13 mouse cellular contexts compared by ENCODE assay signal in genomic region chr11:120728530-120729240, GRCm38 (mm10). TPM values are rescaled to one million over a fixed set of nuclear protein-coding genes. Genes with fewer than 3 reads are reported as not detected.
DNase-seq lines count a peak whose midpoint lies in the region; ATAC-seq lines count a peak whose summit lies in the region.
"Had no signal": no experiment of that assay in that cellular context is flagged by ENCODE, and none has a peak within 500 bp of the region (broad histone marks: within the 10 kb centered on the region; RNA-seq: fewer than 3 reads in every experiment).

No protein-coding gene starts in this region.

- H3K9me3 ChIP-seq in kidney, embryonic 15.5 days (replicated peaks) = no peaks in the 10 kb centered on the region
- H3K9me3 ChIP-seq in midbrain, embryonic 10.5 days (replicated peaks) = no peaks in the 10 kb centered on the region
- no peaks in the 10 kb centered on the region for H3K9me3 ChIP-seq in midbrain, embryonic 13.5 days
- no peaks in the 10 kb centered on the region for H3K9me3 ChIP-seq in limb, embryonic 10.5 days (replicated peaks)
- H3K9me3 ChIP-seq: heart, embryonic 12.5 days; neural tube, embryonic 13.5 days had no signal

- peaks cover 23% of the 10 kb centered on the region for H3K4me1 ChIP-seq in kidney, embryonic 15.5 days
- H3K4me1 ChIP-seq in midbrain, embryonic 10.5 days = peaks cover 24% of the 10 kb centered on the region
- H3K4me1 ChIP-seq in midbrain, embryonic 13.5 days (replicated peaks) = peaks cover 13% of the 10 kb centered on the region
- H3K4me1 ChIP-seq in limb, embryonic 10.5 days = peaks cover 24% of the 10 kb centered on the region

- H3K27ac ChIP-seq in kidney, embryonic 15.5 days = no peak overlapping the region
- H3K27ac ChIP-seq in midbrain, embryonic 10.5 days (replicated peaks) = no peak overlapping the region
- H3K27ac ChIP-seq in midbrain, embryonic 13.5 days = no peak overlapping the region
- peak overlapping the region; percentile 71 for H3K27ac ChIP-seq in limb, embryonic 10.5 days
- H3K27ac ChIP-seq: macrophage; neural tube, embryonic 13.5 days had no signal

- 73% methylated on average over 11 of the region's 11 CpGs for WGBS in kidney, embryonic 15.5 days
- WGBS in midbrain, embryonic 10.5 days = 65% methylated on average over 11 of the region's 11 CpGs
- WGBS in midbrain, embryonic 13.5 days = 68% methylated on average over 11 of the region's 11 CpGs
- WGBS in limb, embryonic 10.5 days = 69% methylated on average over 11 of the region's 11 CpGs

- H3K27me3 ChIP-seq in kidney, embryonic 15.5 days = peaks cover 4% of the 10 kb centered on the region; the same call in 1 of the 2 replicates
- peaks cover 54% of the 10 kb centered on the region for H3K27me3 ChIP-seq in midbrain, embryonic 10.5 days (ENCODE audit: low read depth, poor library complexity, severe bottlenecking)
- peaks cover 43% of the 10 kb centered on the region for H3K27me3 ChIP-seq in midbrain, embryonic 13.5 days
- peaks cover 36% of the 10 kb centered on the region for H3K27me3 ChIP-seq in limb, embryonic 10.5 days (ENCODE audit: low read depth, poor library complexity, severe bottlenecking)

- H3K36me3 ChIP-seq in kidney, embryonic 15.5 days = 0 out of 2 replicates have a peak, but pooled peaks cover 7% of the 10 kb centered on the region
- no peaks in the 10 kb centered on the region for H3K36me3 ChIP-seq in midbrain, embryonic 10.5 days
- H3K36me3 ChIP-seq in midbrain, embryonic 13.5 days = no peaks in the 10 kb centered on the region
- H3K36me3 ChIP-seq in limb, embryonic 10.5 days = no peaks in the 10 kb centered on the region; the same call in none of the 2 replicates
- H3K36me3 ChIP-seq: heart, embryonic 12.5 days had no signal

- H3K9ac ChIP-seq in kidney, embryonic 15.5 days = no peak overlapping the region
- H3K9ac ChIP-seq in midbrain, embryonic 13.5 days (replicated peaks) = no peak overlapping the region
- H3K9ac ChIP-seq: heart, embryonic 12.5 days; neural tube, embryonic 13.5 days had no signal

- H3K4me2 ChIP-seq in kidney, embryonic 15.5 days = peak overlapping the region; percentile 53
- H3K4me2 ChIP-seq in midbrain, embryonic 13.5 days (replicated peaks) = no peak overlapping the region

- H3K4me3 ChIP-seq in kidney, embryonic 15.5 days (replicated peaks) = no peak overlapping the region
- H3K4me3 ChIP-seq in midbrain, embryonic 10.5 days = peak overlapping the region; percentile 34; the same call in 1 of the 2 replicates
- H3K4me3 ChIP-seq in midbrain, embryonic 13.5 days (replicated peaks) = no peak overlapping the region
- peak overlapping the region; percentile 35 for H3K4me3 ChIP-seq in limb, embryonic 10.5 days
- H3K4me3 ChIP-seq: heart, embryonic 12.5 days; neural tube, embryonic 13.5 days had no signal

- no peak for ATAC-seq in kidney, embryonic 15.5 days (replicated peaks; ENCODE audit: low FRiP score)
- no peak for ATAC-seq in midbrain, embryonic 13.5 days
- ATAC-seq: midbrain, embryonic 16.5 days had no signal

- no peak for DNase-seq in kidney, postnatal 14 days
- no peak for DNase-seq in midbrain, embryonic 10.5 days (ENCODE audit: low spot score)
- no peak for DNase-seq in limb, embryonic 10.5 days (ENCODE audit: low spot score)
- DNase-seq in retina, postnatal 1 day = no peak
- DNase-seq in layer of hippocampus, adult 8-10 months (ENCODE audit: low spot score in 2 of 2) = no peak
- DNase-seq: cerebellum, adult 11-12 months; layer of hippocampus, adult 9-11 months had no signal

RNA-seq across cellular contexts. Expression of gene Dcxr, which starts 1.6 kb away (rescaled TPM):
- 31.9 and 32.1 TPM in 2 replicates for polyA plus RNA-seq in kidney, embryonic 15.5 days (2015; fragmentation: Nextera tagmentation; extraction: Ambion mirVana)
- 13.0 and 13.7 TPM in 2 replicates for polyA plus RNA-seq in midbrain, embryonic 10.5 days (2016; fragmentation: Nextera tagmentation; extraction: Ambion mirVana)
- 6.5 and 7.3 TPM in 2 replicates for polyA plus RNA-seq in midbrain, embryonic 13.5 days (2015; fragmentation: Nextera tagmentation; extraction: Ambion mirVana)
- polyA plus RNA-seq in limb, embryonic 10.5 days (2016; fragmentation: Nextera tagmentation; extraction: Ambion mirVana) = 14.0 and 15.9 TPM in 2 replicates
- total RNA-seq in layer of hippocampus, adult 8-10 months (2022) = 10 to 100 TPM in 3 of 4 experiments, 1 to 10 TPM in 1; 8.7 to 21.6 (median 14.5) TPM

RNA-seq across cellular contexts. Expression of gene Cbr2, which starts 3.2 kb away (rescaled TPM):
- polyA plus RNA-seq in kidney, embryonic 15.5 days (2015; fragmentation: Nextera tagmentation; extraction: Ambion mirVana) = 2.4 and 3.4 TPM in 2 replicates
- 0.59 and 1.3 TPM in 2 replicates for polyA plus RNA-seq in midbrain, embryonic 10.5 days (2016; fragmentation: Nextera tagmentation; extraction: Ambion mirVana)
- polyA plus RNA-seq in midbrain, embryonic 13.5 days (2015; fragmentation: Nextera tagmentation; extraction: Ambion mirVana) = 0.32 and 0.38 TPM in 2 replicates
- 15.2 and 16.3 TPM in 2 replicates for polyA plus RNA-seq in limb, embryonic 10.5 days (2016; fragmentation: Nextera tagmentation; extraction: Ambion mirVana)
- total RNA-seq in layer of hippocampus, adult 8-10 months (2022) = 1 to 10 TPM; 1.6 to 3.7 (median 2.5) TPM

RNA-seq across cellular contexts. Expression of gene Rac3, which starts 7.4 kb away (rescaled TPM):
- 27.6 and 31.0 TPM in 2 replicates for polyA plus RNA-seq in kidney, embryonic 15.5 days (2015; fragmentation: Nextera tagmentation; extraction: Ambion mirVana)
- 32.4 and 41.9 TPM in 2 replicates for polyA plus RNA-seq in midbrain, embryonic 10.5 days (2016; fragmentation: Nextera tagmentation; extraction: Ambion mirVana)
- polyA plus RNA-seq in midbrain, embryonic 13.5 days (2015; fragmentation: Nextera tagmentation; extraction: Ambion mirVana) = 206 and 218 TPM in 2 replicates
- 25.4 and 28.8 TPM in 2 replicates for polyA plus RNA-seq in limb, embryonic 10.5 days (2016; fragmentation: Nextera tagmentation; extraction: Ambion mirVana)
- total RNA-seq in layer of hippocampus, adult 8-10 months (2022) = 10 to 100 TPM; 33.5 to 43.1 (median 37.5) TPM

RNA-seq across cellular contexts. Expression of gene Lrrc45, which starts 15.0 kb away (rescaled TPM):
- polyA plus RNA-seq in kidney, embryonic 15.5 days (2015; fragmentation: Nextera tagmentation; extraction: Ambion mirVana) = 52.9 and 66.0 TPM in 2 replicates
- polyA plus RNA-seq in midbrain, embryonic 10.5 days (2016; fragmentation: Nextera tagmentation; extraction: Ambion mirVana) = 57.0 and 57.7 TPM in 2 replicates
- polyA plus RNA-seq in midbrain, embryonic 13.5 days (2015; fragmentation: Nextera tagmentation; extraction: Ambion mirVana) = 60.6 and 71.8 TPM in 2 replicates
- 52.8 and 60.8 TPM in 2 replicates for polyA plus RNA-seq in limb, embryonic 10.5 days (2016; fragmentation: Nextera tagmentation; extraction: Ambion mirVana)
- 10 to 100 TPM; 51.1 to 67.4 (median 65.7) TPM for total RNA-seq in layer of hippocampus, adult 8-10 months (2022)

RNA-seq across cellular contexts. Expression of gene Cenpx, which starts 15.1 kb away (rescaled TPM):
- polyA plus RNA-seq in kidney, embryonic 15.5 days (2015; fragmentation: Nextera tagmentation; extraction: Ambion mirVana) = 164 and 176 TPM in 2 replicates
- 132 and 133 TPM in 2 replicates for polyA plus RNA-seq in midbrain, embryonic 10.5 days (2016; fragmentation: Nextera tagmentation; extraction: Ambion mirVana)
- polyA plus RNA-seq in midbrain, embryonic 13.5 days (2015; fragmentation: Nextera tagmentation; extraction: Ambion mirVana) = 99.9 and 112 TPM in 2 replicates
- polyA plus RNA-seq in limb, embryonic 10.5 days (2016; fragmentation: Nextera tagmentation; extraction: Ambion mirVana) = 122 and 123 TPM in 2 replicates
- total RNA-seq in layer of hippocampus, adult 8-10 months (2022) = 10 to 100 TPM; 12.9 to 22.1 (median 17.2) TPM

Comparison
In these comparisons a context has a peak if more than half of its experiments do, and no peak if none do; other contexts are left out.
1. H3K4me3 ChIP-seq: peak in midbrain, embryonic 10.5 days (single experiment) and limb, embryonic 10.5 days (single experiment); none in kidney, embryonic 15.5 days (single experiment) and midbrain, embryonic 13.5 days (single experiment).